Mouse (Mus musculus) intestine, embryonic 14.5 days (tissue): ENCODE measurements at regions not wholly inside any gene's neighbourhood (a gene's known extent, or its start where the extent isn't known, plus 50 kb on each side); places are given as distances from the start of the nearest gene placed in this dataset.

Experiments used
- ATAC-seq: fragments of 200-750 bp; cut with Nextera tagmentation; replicated peaks from 2 replicates; pipeline ENCODE4 v1.8.0; 2017; ENCODE audit warnings: low read depth, moderate number of reproducible peaks, moderate TSS enrichment, moderate library complexity; ENCODE audit not compliant: low FRiP score, low TSS enrichment
- DNase-seq: peaks from one replicate; pipeline ENCODE4 v3.0.0-alpha.2; 2018; ENCODE audit warnings: low spot score
- H3K27ac ChIP-seq: fragments of 300-500 bp; sonication (generic); 2 replicates; pipeline ENCODE4 v1.5.1; 2014; ENCODE audit warnings: low read depth, mild to moderate bottlenecking, control low read depth
- H3K27me3 ChIP-seq: fragments of 300-500 bp; sonication (generic); replicated peaks from 2 replicates; pipeline ENCODE4 v1.6.1; 2014; ENCODE audit warnings: low read length, control low read depth; ENCODE audit not compliant: control insufficient read depth, insufficient read depth
- H3K36me3 ChIP-seq: fragments of 300-500 bp; sonication (generic); 2 replicates; pipeline ENCODE4 v1.6.1; 2014; ENCODE audit warnings: low read length, control low read depth; ENCODE audit not compliant: control insufficient read depth, insufficient read depth
- H3K4me1 ChIP-seq: fragments of 300-500 bp; sonication (generic); replicated peaks from 2 replicates; pipeline ENCODE4 v1.6.1; 2014; ENCODE audit warnings: low read length, control low read depth, mixed read lengths; ENCODE audit not compliant: control insufficient read depth, insufficient read depth
- H3K4me2 ChIP-seq: fragments of 300-500 bp; sonication (generic); 2 replicates; pipeline ENCODE4 v1.6.1; 2014; ENCODE audit warnings: low read length
- H3K4me3 ChIP-seq: fragments of 300-500 bp; sonication (generic); 2 replicates; pipeline ENCODE4 v1.5.1; 2014; ENCODE audit warnings: low read depth, low read length, control low read depth, mixed read lengths
- H3K9ac ChIP-seq: fragments of 300-500 bp; sonication (generic); 2 replicates; pipeline ENCODE4 v1.6.1; 2014; ENCODE audit warnings: mild to moderate bottlenecking, low read length
- H3K9me3 ChIP-seq: fragments of 300-500 bp; sonication (generic); 2 replicates; pipeline ENCODE4 v1.6.1; 2016; ENCODE audit warnings: low read length, control low read depth; ENCODE audit not compliant: control insufficient read depth
- WGBS: fragments of 180-500 bp; shearing (Covaris S2); extraction: QIAGEN DNeasy Blood & Tissue Kit; methylation state at CpG from one replicate; pipeline ENCODE4 v1.1.7; 2014; 5-methylcytosine and 5-hydroxymethylcytosine counted together

GRCm38 (mm10) chr9:46841571-46841970 is 157.0 kb upstream of the Gm4791 start:
- H3K4me2 ChIP-seq = no peak overlapping the region
- H3K4me3 ChIP-seq = no peak overlapping the region
- H3K4me1 ChIP-seq = no peaks in the 10 kb centered on the region
- DNase-seq (no peak), ATAC-seq (no peak)
- H3K27me3 ChIP-seq = no peaks in the 10 kb centered on the region
- 82% methylated on average over 6 of the region's 6 CpGs for WGBS
- H3K9me3 ChIP-seq = no peaks in the 10 kb centered on the region
- no peak overlapping the region for H3K27ac ChIP-seq
- H3K9ac ChIP-seq = no peak overlapping the region
- no peaks in the 10 kb centered on the region for H3K36me3 ChIP-seq

GRCm38 (mm10) chr9:46835261-46835660 is 163.3 kb upstream of the Gm4791 start:
- H3K4me1 ChIP-seq = no peaks in the 10 kb centered on the region
- H3K36me3 ChIP-seq = no peaks in the 10 kb centered on the region
- ATAC-seq (no peak), DNase-seq (no peak)
- H3K27ac ChIP-seq = no peak overlapping the region
- no peaks in the 10 kb centered on the region for H3K27me3 ChIP-seq
- H3K4me2 ChIP-seq = no peak overlapping the region
- no peak overlapping the region for H3K9ac ChIP-seq
- no peaks in the 10 kb centered on the region for H3K9me3 ChIP-seq
- no peak overlapping the region for H3K4me3 ChIP-seq
- WGBS = 46% methylated on average over 7 of the region's 7 CpGs

- H3K27me3 ChIP-seq = no peaks in the 10 kb centered on the region
- no peak overlapping the region for H3K4me2 ChIP-seq
- H3K4me1 ChIP-seq = no peaks in the 10 kb centered on the region
- 52% methylated on average over 15 of the region's 15 CpGs for WGBS
- DNase-seq (no peak), ATAC-seq (no peak)
- H3K36me3 ChIP-seq = no peaks in the 10 kb centered on the region
- no peak overlapping the region for H3K27ac ChIP-seq
- H3K9me3 ChIP-seq = no peaks in the 10 kb centered on the region
- no peak overlapping the region for H3K4me3 ChIP-seq
- no peak overlapping the region for H3K9ac ChIP-seq
Observed at GRCm38 (mm10) chr9:46830746-46831560, 167.6 kb upstream of the Gm4791 start.

GRCm38 (mm10) chr9:46830316-46830715 is 168.2 kb upstream of the Gm4791 start:
- no peak for DNase-seq
- ATAC-seq = no peak
- Histone ChIP-seq H3K4me1 (no peaks in the 10 kb centered on the region), H3K4me3 (no peak overlapping the region), H3K4me2 (no peak overlapping the region), H3K27me3 (no peaks in the 10 kb centered on the region), H3K9me3 (no peaks in the 10 kb centered on the region), H3K9ac (no peak overlapping the region), H3K36me3 (no peaks in the 10 kb centered on the region), H3K27ac (no peak overlapping the region)
- 0% methylated on average over 1 of the region's 1 CpGs for WGBS

- Histone ChIP-seq H3K4me2 (no peak overlapping the region), H3K4me3 (no peak overlapping the region), H3K9me3 (no peaks in the 10 kb centered on the region), H3K36me3 (no peaks in the 10 kb centered on the region), H3K9ac (no peak overlapping the region), H3K27me3 (no peaks in the 10 kb centered on the region), H3K27ac (no peak overlapping the region), H3K4me1 (no peaks in the 10 kb centered on the region)
- DNase-seq = no peak
- WGBS = 79% methylated on average over 4 of the region's 4 CpGs
- ATAC-seq = no peak
Observed at GRCm38 (mm10) chr9:46824703-46825102, 173.8 kb upstream of the Gm4791 start.

- H3K27ac ChIP-seq = no peak overlapping the region
- 49% methylated on average over 7 of the region's 7 CpGs for WGBS
- H3K4me3 ChIP-seq = no peak overlapping the region
- H3K9me3 ChIP-seq = no peaks in the 10 kb centered on the region
- H3K9ac ChIP-seq = no peak overlapping the region
- H3K4me1 ChIP-seq = no peaks in the 10 kb centered on the region
- no peak for ATAC-seq
- H3K4me2 ChIP-seq = no peak overlapping the region
- DNase-seq = no peak
- H3K27me3 ChIP-seq = no peaks in the 10 kb centered on the region
- H3K36me3 ChIP-seq = no peaks in the 10 kb centered on the region
Observed at GRCm38 (mm10) chr9:46819808-46820207, 178.7 kb upstream of the Gm4791 start.

- no peaks in the 10 kb centered on the region for H3K9me3 ChIP-seq
- H3K27me3 ChIP-seq = no peaks in the 10 kb centered on the region
- 0 out of 2 replicates have a peak, but pooled peaks cover 2% of the 10 kb centered on the region for H3K4me1 ChIP-seq
- DNase-seq (no peak), ATAC-seq (no peak)
- no peak overlapping the region for H3K27ac ChIP-seq
- H3K4me3 ChIP-seq = no peak overlapping the region
- no peak overlapping the region for H3K4me2 ChIP-seq
- WGBS = 48% methylated on average over 6 of the region's 6 CpGs
- H3K36me3 ChIP-seq = no peaks in the 10 kb centered on the region
- no peak overlapping the region for H3K9ac ChIP-seq
Observed at GRCm38 (mm10) chr9:46819376-46819775, 179.2 kb upstream of the Gm4791 start.

- H3K9me3 ChIP-seq = no peaks in the 10 kb centered on the region
- no peaks in the 10 kb centered on the region for H3K27me3 ChIP-seq
- WGBS = 77% methylated on average over 5 of the region's 5 CpGs
- H3K27ac ChIP-seq = no peak overlapping the region
- H3K9ac ChIP-seq = no peak overlapping the region
- no peak overlapping the region for H3K4me2 ChIP-seq
- no peak overlapping the region for H3K4me3 ChIP-seq
- H3K4me1 ChIP-seq = 0 out of 2 replicates have a peak, but pooled peaks cover 2% of the 10 kb centered on the region
- H3K36me3 ChIP-seq = no peaks in the 10 kb centered on the region
- DNase-seq = no peak
- no peak for ATAC-seq
Observed at GRCm38 (mm10) chr9:46816126-46816525, 182.4 kb upstream of the Gm4791 start.
